Mouse (Mus musculus) brain, embryonic 14.5 days (tissue): ENCODE measurements around the gene Esyt1.

Source experiments
- CTCF ChIP-seq: fragments of 200-500 bp; IDR thresholded peaks from 2 replicates; pipeline ENCODE4 v1.5.1; 2012; ENCODE audit warnings: inconsistent platforms, mild to moderate bottlenecking, moderate library complexity, borderline replicate concordance; ENCODE audit not compliant: insufficient read depth, insufficient read length; ENCODE audit errors: extremely low read depth
- POLR2A ChIP-seq: fragments of 200-500 bp; IDR thresholded peaks from 2 replicates; pipeline ENCODE4 v1.6.1; 2012; ENCODE audit warnings: mild to moderate bottlenecking, inconsistent platforms, borderline replicate concordance; ENCODE audit not compliant: poor library complexity, insufficient read depth, insufficient read length, severe bottlenecking; ENCODE audit errors: extremely low read depth

GRCm38 (mm10) chr10:128520591-128520990 is 5.1 kb downstream of the Esyt1 start:
- TF ChIP-seq POLR2A (no peak), CTCF (no peak)
